Mouse (Mus musculus) heart, postnatal 0 days (tissue): Measurements from ENCODE around the gene Gabra5. TPM values are rescaled to one million over a fixed set of nuclear protein-coding genes. Genes with fewer than 3 reads are reported as not detected.
A peak's percentile ranks its signal among the peaks of the same experiment; 100 is the strongest.

Source experiments
- ATAC-seq: fragments of 200-750 bp; cut with Nextera tagmentation; 2 replicates; pipeline ENCODE4 v1.8.0; 2017; ENCODE audit warnings: low read depth, moderate number of reproducible peaks, moderate library complexity; ENCODE audit not compliant: insufficient read depth
- DNase-seq: peaks from one replicate; pipeline ENCODE4 v3.0.0-alpha.2; 2016; ENCODE audit warnings: low spot score
- H3K27ac ChIP-seq: fragments of 300-500 bp; sonication (generic); 2 replicates; pipeline ENCODE4 v1.5.1; 2014; ENCODE audit warnings: low read depth, mild to moderate bottlenecking
- H3K27me3 ChIP-seq: fragments of 300-500 bp; sonication (generic); 2 replicates; pipeline ENCODE4 v1.6.1; 2014; ENCODE audit warnings: low read length, mixed read lengths; ENCODE audit not compliant: control insufficient read depth, insufficient read depth
- H3K36me3 ChIP-seq: fragments of 300-500 bp; sonication (generic); replicated peaks from 2 replicates; pipeline ENCODE4 v1.6.1; 2014; ENCODE audit warnings: low read length, mixed read lengths; ENCODE audit not compliant: control insufficient read depth, insufficient read depth
- H3K4me1 ChIP-seq: fragments of 300-500 bp; sonication (generic); 2 replicates; pipeline ENCODE4 v1.6.1; 2014; ENCODE audit warnings: antibody characterized with exemption; ENCODE audit not compliant: control insufficient read depth, insufficient read depth
- H3K4me2 ChIP-seq: fragments of 300-500 bp; sonication (generic); 2 replicates; pipeline ENCODE4 v1.6.1; 2014; ENCODE audit warnings: low read depth, mild to moderate bottlenecking, low read length, moderate library complexity
- H3K4me3 ChIP-seq: fragments of 300-500 bp; sonication (generic); 2 replicates; pipeline ENCODE4 v1.5.1; 2014; ENCODE audit warnings: low read depth, low read length
- H3K9ac ChIP-seq: fragments of 300-500 bp; sonication (generic); replicated peaks from 2 replicates; pipeline ENCODE4 v1.6.1; 2014; ENCODE audit warnings: low read depth, low read length, mixed read lengths
- H3K9me3 ChIP-seq: fragments of 300-500 bp; sonication (generic); replicated peaks from 2 replicates; pipeline ENCODE4 v1.6.1; 2016; ENCODE audit warnings: low read length; ENCODE audit not compliant: control insufficient read depth
- CTCF ChIP-seq: IDR thresholded peaks from 2 replicates; pipeline ENCODE4 v1.5.1; 2016; ENCODE audit warnings: antibody characterized with exemption, control low read depth, low read depth
- EP300 ChIP-seq: IDR thresholded peaks from 2 replicates; pipeline ENCODE4 v1.6.1; 2016; ENCODE audit warnings: antibody characterized with exemption, low read depth
- WGBS: fragments of 180-500 bp; shearing (Covaris S2); extraction: QIAGEN DNeasy Blood & Tissue Kit; methylation state at CpG from one replicate; pipeline ENCODE4 v1.1.7; 2014; 5-methylcytosine and 5-hydroxymethylcytosine counted together
- polyA plus RNA-seq: library from polyadenylated mRNA; unstranded; fragments of >200 nt; fragmentation: Nextera tagmentation; extraction: Ambion mirVana; gene quantifications from 2 replicates; pipeline ENCODE4 v1.2.1, GENCODE M21; 2015
- total RNA-seq: library from RNA; depleted of rRNA; stranded (reverse); fragments of >200 nt; gene quantifications from 2 replicates; pipeline ENCODE4 v1.2.3, GENCODE M21; 2014; ENCODE audit warnings: low replicate concordance

Gabra5 gene
- total and polyA plus RNA-seq, 2 experiments from 2014 or later = not detected

DNA sequence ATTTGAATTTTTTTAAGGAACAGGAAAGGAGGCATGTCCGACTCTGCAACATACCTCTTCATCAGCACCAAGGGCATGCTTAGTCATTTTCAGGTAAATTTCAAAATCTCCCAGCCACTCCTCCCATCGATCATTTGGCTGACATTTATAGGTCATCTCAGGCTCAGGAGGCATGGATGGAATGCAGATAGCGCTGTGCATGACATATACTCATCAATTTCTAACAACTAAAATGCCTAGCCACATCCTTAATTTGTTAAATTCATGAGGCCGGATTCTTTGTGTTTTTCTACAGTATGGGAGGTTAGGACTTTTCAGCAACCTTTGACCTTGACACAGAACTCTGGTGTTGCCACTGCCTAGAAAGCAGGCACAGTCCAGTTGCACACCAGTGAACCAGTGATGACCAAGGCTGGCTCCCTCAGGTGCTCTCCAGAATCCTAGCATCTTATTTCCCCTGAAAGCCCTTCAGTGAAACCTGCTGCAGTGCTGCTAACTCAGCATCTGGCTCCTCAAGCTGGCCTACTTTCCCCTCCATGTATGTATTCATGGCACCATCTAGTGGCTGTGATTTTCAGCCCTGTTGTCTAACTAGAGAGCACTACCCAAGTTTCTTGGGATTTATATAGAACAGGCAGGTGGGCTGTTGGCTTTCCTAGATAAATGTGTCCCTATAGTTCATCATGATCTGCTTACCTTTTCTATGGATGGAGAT is 35.9 kb downstream of the Gabra5 start:
- Histone ChIP-seq H3K4me2 (no peak overlapping the region), H3K4me3 (no peak overlapping the region), H3K9me3 (no peaks in the 10 kb centered on the region), H3K4me1 (no peaks in the 10 kb centered on the region), H3K27me3 (no peaks in the 10 kb centered on the region), H3K9ac (no peak overlapping the region), H3K36me3 (no peaks in the 10 kb centered on the region), H3K27ac (no peak overlapping the region)
- peak; percentile 72 for TF ChIP-seq CTCF
- no peak for TF ChIP-seq EP300
- WGBS = 61% methylated on average over 4 of the region's 4 CpGs
- DNase-seq = peak; percentile 37
- ATAC-seq = no peak

DNA sequence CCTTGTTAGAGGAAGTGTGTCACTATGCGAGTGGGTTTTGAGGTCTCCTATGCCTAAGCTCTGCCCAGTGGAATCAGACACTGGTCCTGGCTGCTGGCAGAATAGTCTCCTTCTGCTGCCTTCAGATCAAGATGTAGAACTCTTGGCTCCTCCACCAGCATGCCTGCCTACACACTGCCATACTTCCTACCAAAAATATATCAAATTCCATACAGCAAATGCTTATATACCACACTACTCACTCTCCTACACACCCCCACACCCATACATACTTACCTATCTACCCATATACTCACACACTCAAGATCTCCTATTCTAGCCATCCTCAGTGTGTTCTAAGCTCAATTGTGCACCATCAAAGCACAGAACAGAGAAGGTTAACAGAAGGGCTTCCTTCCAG is 38.5 kb downstream of the Gabra5 start:
- Histone ChIP-seq H3K9me3 (no peaks in the 10 kb centered on the region), H3K4me3 (no peak overlapping the region), H3K27ac (no peak overlapping the region), H3K4me1 (no peaks in the 10 kb centered on the region), H3K4me2 (no peak overlapping the region), H3K9ac (no peak overlapping the region), H3K27me3 (no peaks in the 10 kb centered on the region), H3K36me3 (no peaks in the 10 kb centered on the region)
- 81% methylated on average over 1 of the region's 1 CpGs for WGBS
- DNase-seq (no peak), ATAC-seq (no peak)
- TF ChIP-seq CTCF (no peak), EP300 (no peak)

- H3K4me1 ChIP-seq = no peaks in the 10 kb centered on the region
- H3K9ac ChIP-seq = no peak overlapping the region
- H3K27me3 ChIP-seq = no peaks in the 10 kb centered on the region
- no peak for TF ChIP-seq EP300
- no peak for TF ChIP-seq CTCF
- H3K4me3 ChIP-seq = no peak overlapping the region
- no peaks in the 10 kb centered on the region for H3K36me3 ChIP-seq
- no peak overlapping the region for H3K4me2 ChIP-seq
- DNase-seq = no peak
- H3K9me3 ChIP-seq = no peaks in the 10 kb centered on the region
- H3K27ac ChIP-seq = no peak overlapping the region
- 46% methylated on average over 5 of the region's 5 CpGs for WGBS
- no peak for ATAC-seq
These were observed 49.5 kb downstream of the Gabra5 start for GRCm38 (mm10) chr7:57460354-57460753.

DNA sequence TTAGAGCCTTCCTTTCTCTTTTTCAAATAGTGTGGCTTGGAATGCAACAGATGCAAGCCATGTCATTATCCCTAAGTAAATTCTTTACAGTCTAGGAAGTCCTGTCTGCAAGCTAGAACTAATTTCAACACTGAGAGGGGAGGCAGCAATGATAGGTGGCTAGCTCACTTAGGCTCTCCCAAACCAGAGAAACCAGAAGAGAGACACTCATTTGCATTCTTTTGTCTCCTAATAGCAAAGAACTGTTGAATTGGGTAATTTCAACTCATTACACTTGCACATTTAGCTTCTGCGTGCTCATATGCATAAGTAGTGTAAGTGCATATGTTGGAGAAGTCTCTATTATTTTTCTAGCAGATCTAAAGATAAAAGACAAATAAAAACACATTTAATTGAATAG is 61.6 kb downstream of the Gabra5 start:
- no peak for DNase-seq
- ATAC-seq = no peak
- H3K4me3 ChIP-seq = no peak overlapping the region
- no peak overlapping the region for H3K27ac ChIP-seq
- H3K9ac ChIP-seq = no peak overlapping the region
- no peaks in the 10 kb centered on the region for H3K36me3 ChIP-seq
- no peak overlapping the region for H3K4me2 ChIP-seq
- H3K9me3 ChIP-seq = no peaks in the 10 kb centered on the region
- no peaks in the 10 kb centered on the region for H3K27me3 ChIP-seq
- no peak for TF ChIP-seq EP300
- TF ChIP-seq CTCF = no peak
- 63% methylated on average over 1 of the region's 1 CpGs for WGBS
- H3K4me1 ChIP-seq = no peaks in the 10 kb centered on the region

- no peak for ATAC-seq
These were observed 87.2 kb downstream of the Gabra5 start for GRCm38 (mm10) chr7:57422675-57423074.

GRCm38 (mm10) chr7:57421044-57421443 is 88.8 kb downstream of the Gabra5 start:
- no peak overlapping the region for H3K4me3 ChIP-seq

More at GRCm38 (mm10) chr7:57422675-57423074, 87.2 kb downstream of the Gabra5 start:
- Histone ChIP-seq H3K4me1 (no peaks in the 10 kb centered on the region), H3K27ac (no peak overlapping the region), H3K9me3 (no peaks in the 10 kb centered on the region), H3K4me3 (no peak overlapping the region), H3K27me3 (no peaks in the 10 kb centered on the region), H3K4me2 (no peak overlapping the region), H3K9ac (no peak overlapping the region), H3K36me3 (no peaks in the 10 kb centered on the region)
- DNase-seq = no peak
- WGBS = 64% methylated on average over 1 of the region's 1 CpGs
- no peak for TF ChIP-seq EP300
- no peak for TF ChIP-seq CTCF

More at GRCm38 (mm10) chr7:57421044-57421443, 88.8 kb downstream of the Gabra5 start:
- Histone ChIP-seq H3K4me2 (no peak overlapping the region), H3K9me3 (no peaks in the 10 kb centered on the region), H3K9ac (no peak overlapping the region), H3K36me3 (no peaks in the 10 kb centered on the region), H3K27me3 (no peaks in the 10 kb centered on the region), H3K27ac (no peak overlapping the region), H3K4me1 (no peaks in the 10 kb centered on the region)
- TF ChIP-seq CTCF (no peak), EP300 (no peak)
- 67% methylated on average over 1 of the region's 1 CpGs for WGBS
- DNase-seq (no peak), ATAC-seq (no peak)
